Mouse (Mus musculus) embryonic facial prominence, embryonic 15.5 days (tissue): ENCODE measurements around the gene Car10. TPM values are rescaled to one million over a fixed set of nuclear protein-coding genes. Genes with fewer than 3 reads are reported as not detected.

Source experiments
- ATAC-seq: fragments of 200-750 bp; cut with Nextera tagmentation; 2 replicates; pipeline ENCODE4 v1.8.0; 2017; ENCODE audit warnings: low read depth, moderate TSS enrichment; ENCODE audit not compliant: insufficient number of reproducible peaks, low FRiP score, low TSS enrichment
- H3K27ac ChIP-seq: fragments of 300-500 bp; sonication (generic); replicated peaks from 2 replicates; pipeline ENCODE4 v1.5.1; 2015; ENCODE audit warnings: mild to moderate bottlenecking, inconsistent platforms
- H3K27me3 ChIP-seq: fragments of 300-500 bp; sonication (generic); 2 replicates; pipeline ENCODE4 v1.6.1; 2015; ENCODE audit warnings: inconsistent platforms
- H3K36me3 ChIP-seq: fragments of 300-500 bp; sonication (generic); 2 replicates; pipeline ENCODE4 v1.6.1; 2015; ENCODE audit warnings: mild to moderate bottlenecking, inconsistent platforms
- H3K4me1 ChIP-seq: fragments of 300-500 bp; sonication (generic); 2 replicates; pipeline ENCODE4 v1.6.1; 2015; ENCODE audit warnings: inconsistent platforms
- H3K4me2 ChIP-seq: fragments of 300-500 bp; sonication (generic); replicated peaks from 2 replicates; pipeline ENCODE4 v1.6.1; 2015; ENCODE audit warnings: mild to moderate bottlenecking, inconsistent platforms
- H3K4me3 ChIP-seq: fragments of 300-500 bp; sonication (generic); replicated peaks from 2 replicates; pipeline ENCODE4 v1.5.1; 2015; ENCODE audit warnings: mild to moderate bottlenecking, inconsistent platforms
- H3K9ac ChIP-seq: fragments of 300-500 bp; sonication (generic); 2 replicates; pipeline ENCODE4 v1.6.1; 2015; ENCODE audit warnings: inconsistent platforms
- H3K9me3 ChIP-seq: fragments of 300-500 bp; sonication (generic); replicated peaks from 2 replicates; pipeline ENCODE4 v1.6.1; 2016; ENCODE audit warnings: inconsistent platforms
- WGBS: fragments of 180-500 bp; shearing (Covaris S2); methylation state at CpG from one replicate; pipeline ENCODE4 v1.1.7; 2015; 5-methylcytosine and 5-hydroxymethylcytosine counted together
- polyA plus RNA-seq: library from polyadenylated mRNA; unstranded; fragments of >200 nt; fragmentation: Nextera tagmentation; extraction: Ambion mirVana; gene quantifications from 2 replicates; pipeline ENCODE4 v1.2.1, GENCODE M21; 2015

Car10 gene
- polyA plus RNA-seq, 1 experiment from 2014 or later, result 3.1 TPM

DNA sequence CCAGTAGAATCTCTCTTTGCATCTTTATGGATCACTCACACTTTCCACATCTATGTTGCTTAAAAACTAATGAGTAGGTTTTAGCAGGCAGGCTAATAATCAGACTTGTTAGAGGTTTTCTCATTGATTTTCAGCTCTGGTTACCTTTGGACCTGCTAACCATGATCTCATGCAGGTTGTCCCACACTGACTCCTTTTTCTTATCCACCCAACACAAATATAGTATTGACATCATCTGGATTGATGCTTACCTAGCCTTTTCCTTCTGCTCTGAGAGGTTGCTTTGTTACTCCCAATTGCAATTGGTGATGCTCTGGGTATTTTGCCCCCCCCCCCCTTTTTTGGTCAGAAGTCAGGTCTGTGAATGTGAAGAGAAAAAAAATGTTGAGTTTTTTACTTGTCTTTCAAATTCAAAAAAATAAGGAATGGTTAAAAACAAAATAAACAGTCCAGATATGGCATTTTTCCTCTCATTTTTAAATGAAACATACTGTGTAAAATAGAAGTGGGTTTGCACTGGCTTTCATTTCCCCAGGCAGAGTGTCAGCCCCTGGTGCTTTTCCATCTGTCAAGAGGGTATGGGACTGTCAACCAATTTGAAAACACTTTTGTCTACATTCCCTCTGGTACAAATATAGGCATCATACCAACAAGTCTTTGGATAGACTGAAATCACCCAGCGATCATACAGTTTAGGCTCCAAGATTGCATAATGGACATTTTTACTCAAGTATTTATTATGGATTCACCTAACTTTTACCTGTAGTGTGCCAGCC is 75.9 kb downstream of the Car10 start:
- H3K9me3 ChIP-seq, result no peaks in the 10 kb centered on the region
- H3K9ac ChIP-seq, result no peak overlapping the region
- H3K4me2 ChIP-seq, result no peak overlapping the region
- no peak for ATAC-seq
- no peaks in the 10 kb centered on the region for H3K27me3 ChIP-seq
- 94% methylated on average over 1 of the region's 1 CpGs for WGBS
- no peaks in the 10 kb centered on the region for H3K36me3 ChIP-seq
- H3K4me3 ChIP-seq, result no peak overlapping the region
- H3K27ac ChIP-seq, result no peak overlapping the region
- H3K4me1 ChIP-seq, result no peaks in the 10 kb centered on the region

DNA sequence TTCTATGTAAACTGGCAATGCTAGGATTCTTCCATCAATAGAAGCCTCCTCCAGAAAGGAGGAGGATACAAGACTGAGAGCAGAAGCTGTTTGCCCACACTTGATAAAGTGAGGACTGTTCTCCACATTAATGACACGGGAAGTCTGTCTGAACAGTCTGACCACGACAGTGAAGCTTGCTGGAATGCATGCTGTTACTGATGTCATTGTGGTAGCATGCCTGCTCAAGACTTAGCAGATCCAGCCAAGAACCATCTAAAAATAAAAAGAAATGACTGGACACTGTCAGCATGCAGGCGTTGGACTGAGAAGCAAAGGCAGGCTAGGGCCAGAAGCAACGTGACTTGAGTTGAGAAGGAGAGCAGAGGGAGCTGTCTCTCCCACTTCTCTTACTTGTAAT is 87.6 kb downstream of the Car10 start:
- H3K4me2 ChIP-seq, result no peak overlapping the region
- no peaks in the 10 kb centered on the region for H3K36me3 ChIP-seq
- no peak for ATAC-seq
- H3K4me1 ChIP-seq, result no peaks in the 10 kb centered on the region
- no peak overlapping the region for H3K4me3 ChIP-seq
- H3K9me3 ChIP-seq, result no peaks in the 10 kb centered on the region
- H3K27ac ChIP-seq, result no peak overlapping the region
- H3K9ac ChIP-seq, result no peak overlapping the region
- no peaks in the 10 kb centered on the region for H3K27me3 ChIP-seq
- WGBS, result 72% methylated on average over 4 of the region's 4 CpGs

- Histone ChIP-seq H3K27ac (no peak overlapping the region), H3K9me3 (no peaks in the 10 kb centered on the region), H3K4me3 (no peak overlapping the region), H3K9ac (no peak overlapping the region), H3K4me2 (no peak overlapping the region), H3K4me1 (no peaks in the 10 kb centered on the region), H3K27me3 (no peaks in the 10 kb centered on the region), H3K36me3 (no peaks in the 10 kb centered on the region)
- 71% methylated on average over 2 of the region's 2 CpGs for WGBS
- ATAC-seq, result no peak
Measured at GRCm38 (mm10) chr11:93186163-93186562, 88.3 kb downstream of the Car10 start.

DNA sequence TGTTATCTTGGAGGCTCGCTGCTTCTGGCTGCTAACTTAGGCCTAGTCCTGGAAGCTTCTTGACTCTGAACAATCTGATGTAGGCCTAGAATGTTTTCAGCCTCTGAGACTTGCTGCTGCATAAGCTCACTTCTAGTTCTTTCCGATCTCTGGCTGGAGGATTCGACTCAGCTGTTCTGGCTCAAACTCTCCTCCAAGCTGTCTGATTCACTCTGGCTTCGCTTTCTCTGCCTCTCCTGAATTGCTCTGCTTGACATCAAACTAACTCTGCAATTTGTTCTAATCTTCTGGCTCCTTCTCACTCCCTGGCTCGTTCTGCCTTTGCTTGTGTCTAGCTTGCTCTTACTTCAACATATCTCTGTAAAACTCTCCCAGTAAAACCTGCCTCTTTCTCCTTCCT is 90.8 kb downstream of the Car10 start:
- H3K4me2 ChIP-seq, result no peak overlapping the region
- 69% methylated on average over 5 of the region's 5 CpGs for WGBS

DNA sequence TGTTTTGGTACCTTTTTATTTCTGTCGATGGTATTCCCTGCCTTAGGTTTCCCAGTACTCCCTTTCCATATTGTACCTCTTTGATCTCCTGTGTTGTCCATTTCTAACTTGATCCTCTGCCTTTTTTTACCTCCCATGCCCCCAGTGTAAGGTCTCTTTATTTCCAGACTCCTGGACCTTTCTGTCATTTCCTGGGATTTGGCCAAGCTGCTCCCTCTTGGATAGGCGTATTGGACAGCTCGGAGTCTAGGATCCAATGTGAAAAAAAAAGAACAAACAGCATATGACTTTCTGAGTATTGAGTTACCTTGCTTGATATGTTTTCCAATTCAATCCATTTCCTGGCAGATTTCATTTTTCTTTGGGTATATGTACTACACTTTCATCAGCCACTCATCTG is 102.2 kb downstream of the Car10 start:
- ATAC-seq, result no peak
- H3K9ac ChIP-seq, result no peak overlapping the region
- H3K4me2 ChIP-seq, result no peak overlapping the region
- H3K9me3 ChIP-seq, result no peaks in the 10 kb centered on the region
- H3K27ac ChIP-seq, result no peak overlapping the region
- H3K36me3 ChIP-seq, result no peaks in the 10 kb centered on the region
- H3K4me1 ChIP-seq, result no peaks in the 10 kb centered on the region
- H3K4me3 ChIP-seq, result no peak overlapping the region
- WGBS, result 85% methylated on average over 3 of the region's 3 CpGs
- H3K27me3 ChIP-seq, result no peaks in the 10 kb centered on the region

More for the DNA sequence above, 90.8 kb downstream of the Car10 start:
- Histone ChIP-seq H3K4me3 (no peak overlapping the region), H3K27ac (no peak overlapping the region), H3K36me3 (no peaks in the 10 kb centered on the region), H3K9me3 (no peaks in the 10 kb centered on the region), H3K9ac (no peak overlapping the region), H3K27me3 (no peaks in the 10 kb centered on the region), H3K4me1 (no peaks in the 10 kb centered on the region)
- no peak for ATAC-seq

- no peak overlapping the region for H3K27ac ChIP-seq
- no peak overlapping the region for H3K9ac ChIP-seq
- no peaks in the 10 kb centered on the region for H3K4me1 ChIP-seq
- H3K9me3 ChIP-seq, result no peaks in the 10 kb centered on the region
- H3K27me3 ChIP-seq, result no peaks in the 10 kb centered on the region
- H3K4me3 ChIP-seq, result no peak overlapping the region
- no peak for ATAC-seq
- H3K36me3 ChIP-seq, result no peaks in the 10 kb centered on the region
- no peak overlapping the region for H3K4me2 ChIP-seq
Measured at GRCm38 (mm10) chr11:93217457-93217856, 119.6 kb downstream of the Car10 start.

GRCm38 (mm10) chr11:93230057-93230456 is 132.2 kb downstream of the Car10 start:
- Histone ChIP-seq H3K4me3 (no peak overlapping the region), H3K9me3 (no peaks in the 10 kb centered on the region), H3K36me3 (no peaks in the 10 kb centered on the region), H3K9ac (no peak overlapping the region), H3K4me2 (no peak overlapping the region), H3K4me1 (no peaks in the 10 kb centered on the region), H3K27ac (no peak overlapping the region), H3K27me3 (no peaks in the 10 kb centered on the region)
- no peak for ATAC-seq

GRCm38 (mm10) chr11:93249771-93250265 is 152.0 kb downstream of the Car10 start:
- no peak for ATAC-seq
- Histone ChIP-seq H3K4me1 (no peaks in the 10 kb centered on the region), H3K27ac (no peak overlapping the region), H3K4me3 (no peak overlapping the region), H3K36me3 (no peaks in the 10 kb centered on the region), H3K9ac (no peak overlapping the region), H3K27me3 (no peaks in the 10 kb centered on the region), H3K9me3 (no peaks in the 10 kb centered on the region), H3K4me2 (no peak overlapping the region)
- 78% methylated on average over 6 of the region's 6 CpGs for WGBS

- no peak for ATAC-seq
- Histone ChIP-seq H3K36me3 (no peaks in the 10 kb centered on the region), H3K9me3 (no peaks in the 10 kb centered on the region), H3K27me3 (no peaks in the 10 kb centered on the region), H3K4me2 (no peak overlapping the region), H3K9ac (no peak overlapping the region), H3K4me1 (no peaks in the 10 kb centered on the region), H3K27ac (no peak overlapping the region), H3K4me3 (no peak overlapping the region)
- WGBS, result 72% methylated on average over 5 of the region's 5 CpGs
Measured at GRCm38 (mm10) chr11:93251766-93252165, 153.9 kb downstream of the Car10 start.

- Histone ChIP-seq H3K4me3 (no peak overlapping the region), H3K27me3 (no peaks in the 10 kb centered on the region), H3K36me3 (no peaks in the 10 kb centered on the region), H3K27ac (no peak overlapping the region), H3K9ac (no peak overlapping the region), H3K4me2 (no peak overlapping the region), H3K4me1 (no peaks in the 10 kb centered on the region), H3K9me3 (no peaks in the 10 kb centered on the region)
- no peak for ATAC-seq
- 46% methylated on average over 3 of the region's 3 CpGs for WGBS
Measured at GRCm38 (mm10) chr11:93263979-93264378, 166.2 kb downstream of the Car10 start.

DNA sequence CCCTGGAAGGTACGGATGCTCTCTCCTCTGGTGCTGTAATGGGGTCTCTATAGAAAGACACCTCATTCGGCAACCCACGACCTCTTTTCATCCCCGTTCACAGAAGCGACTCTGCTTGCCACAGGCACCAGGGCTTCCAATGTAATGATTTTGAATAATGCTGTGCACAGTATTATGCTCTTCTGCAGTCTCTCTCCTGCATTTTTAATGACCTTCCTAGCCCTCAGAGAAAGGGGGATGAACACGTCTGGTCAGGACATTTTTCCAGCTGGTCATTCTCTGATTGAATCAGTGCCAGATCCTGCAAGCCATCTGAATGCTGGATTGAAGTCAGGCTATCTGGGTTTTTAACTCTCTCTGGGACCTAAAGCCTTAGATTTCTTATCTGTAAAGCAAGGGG is 174.2 kb downstream of the Car10 start:
- Histone ChIP-seq H3K36me3 (no peaks in the 10 kb centered on the region), H3K4me1 (no peaks in the 10 kb centered on the region), H3K27me3 (no peaks in the 10 kb centered on the region), H3K27ac (no peak overlapping the region), H3K4me2 (no peak overlapping the region), H3K4me3 (no peak overlapping the region), H3K9me3 (no peaks in the 10 kb centered on the region), H3K9ac (no peak overlapping the region)
- 74% methylated on average over 6 of the region's 6 CpGs for WGBS
- ATAC-seq, result no peak

GRCm38 (mm10) chr11:93273906-93274305 is 176.1 kb downstream of the Car10 start:
- no peaks in the 10 kb centered on the region for H3K27me3 ChIP-seq
- H3K4me3 ChIP-seq, result no peak overlapping the region
- no peaks in the 10 kb centered on the region for H3K9me3 ChIP-seq
- ATAC-seq, result no peak
- no peak overlapping the region for H3K9ac ChIP-seq
- no peaks in the 10 kb centered on the region for H3K4me1 ChIP-seq
- no peak overlapping the region for H3K27ac ChIP-seq
- H3K4me2 ChIP-seq, result no peak overlapping the region
- 38% methylated on average over 6 of the region's 6 CpGs for WGBS
- H3K36me3 ChIP-seq, result no peaks in the 10 kb centered on the region
